Mouse (Mus musculus) common myeloid progenitor, adult 5-6 weeks (primary cell): Measurements from ENCODE around the gene Wdtc1. TPM values are rescaled to one million over a fixed set of nuclear protein-coding genes. Genes with fewer than 3 reads are reported as not detected.

Experiments
- ATAC-seq: replicated peaks from 2 replicates; pipeline ENCODE4 v1.8.0; 2016; ENCODE audit warnings: low read depth, mild to moderate bottlenecking, moderate TSS enrichment, inconsistent platforms; ENCODE audit not compliant: poor library complexity, severe bottlenecking
- total RNA-seq: library from RNA; stranded (forward); fragments of 200-1000, 187-1606 nt; gene quantifications from 2 replicates; pipeline ENCODE4 v1.2.3, GENCODE M21; 2017

Gene Wdtc1
- total RNA-seq, 1 experiment from 2014 or later = 12.6 TPM

DNA sequence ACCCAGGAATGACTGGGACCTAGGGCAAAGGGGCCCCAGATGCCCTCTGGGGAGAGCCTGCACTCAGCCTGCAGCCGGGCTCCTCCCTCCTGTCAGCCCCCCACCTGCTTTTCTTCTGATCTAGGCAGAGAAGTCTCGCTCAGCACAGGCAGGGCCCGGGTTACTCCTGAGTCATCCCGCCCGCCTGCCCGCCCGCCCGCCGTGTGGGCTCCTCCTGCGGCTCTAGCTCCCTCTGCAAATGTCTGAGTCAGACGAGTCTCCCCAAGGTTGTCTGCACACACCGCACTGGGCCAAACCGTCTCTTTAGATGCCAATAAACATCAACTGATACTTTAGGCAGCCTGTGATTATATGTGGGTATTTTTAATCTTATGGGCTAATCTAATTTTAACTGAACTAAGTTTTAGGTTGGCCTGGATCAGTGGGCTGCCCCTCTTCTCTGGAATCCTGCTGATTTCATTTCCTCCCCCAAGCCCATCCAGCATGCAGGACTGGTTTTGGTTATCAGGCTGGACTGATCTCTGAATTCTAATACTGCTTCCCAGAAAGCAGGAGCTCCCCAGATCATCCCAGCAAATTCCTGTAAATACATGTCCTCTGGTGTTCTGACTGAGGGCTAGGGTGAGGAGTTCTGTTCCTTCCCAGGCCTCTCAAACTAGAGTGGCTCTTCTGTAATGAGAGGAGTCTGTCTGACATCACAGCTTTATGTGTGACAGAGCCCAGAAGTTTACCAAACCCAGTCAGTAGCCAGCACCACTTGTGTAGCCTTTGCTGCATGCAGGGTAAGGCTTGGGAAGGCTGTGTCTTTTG is 25.2 kb upstream of the Wdtc1 start:
- peak; percentile 68 for ATAC-seq

- ATAC-seq = peak; percentile 27; the same call in 1 of the 2 replicates
These were observed 22.7 kb upstream of the Wdtc1 start for GRCm38 (mm10) chr4:133375812-133376577.

DNA sequence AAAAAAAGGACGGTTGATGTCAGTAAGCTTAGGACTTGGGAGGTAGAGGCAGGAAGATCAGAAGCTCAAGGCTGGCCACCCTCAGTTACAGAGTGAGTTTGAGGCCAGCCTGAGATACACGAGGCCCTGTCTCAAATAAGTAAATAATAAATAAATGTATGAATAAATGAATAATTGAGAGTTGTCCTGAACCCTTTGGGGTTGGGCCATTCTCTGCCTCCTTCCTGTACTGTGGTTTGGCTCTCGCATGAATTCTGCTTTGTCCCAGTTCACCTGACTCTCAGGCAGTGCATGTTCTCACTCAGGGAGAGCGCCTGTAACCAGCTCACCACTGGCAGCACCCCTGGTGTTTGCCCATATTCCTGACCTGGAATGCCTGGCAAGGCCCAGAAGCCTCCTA is 20.7 kb upstream of the Wdtc1 start:
- no peak for ATAC-seq

GRCm38 (mm10) chr4:133372278-133372665 is 19.0 kb upstream of the Wdtc1 start:
- ATAC-seq = no peak

- no peak for ATAC-seq
These were observed 18.5 kb upstream of the Wdtc1 start for GRCm38 (mm10) chr4:133371621-133372277.

GRCm38 (mm10) chr4:133370298-133371274 is 17.3 kb upstream of the Wdtc1 start:
- ATAC-seq = no peak

DNA sequence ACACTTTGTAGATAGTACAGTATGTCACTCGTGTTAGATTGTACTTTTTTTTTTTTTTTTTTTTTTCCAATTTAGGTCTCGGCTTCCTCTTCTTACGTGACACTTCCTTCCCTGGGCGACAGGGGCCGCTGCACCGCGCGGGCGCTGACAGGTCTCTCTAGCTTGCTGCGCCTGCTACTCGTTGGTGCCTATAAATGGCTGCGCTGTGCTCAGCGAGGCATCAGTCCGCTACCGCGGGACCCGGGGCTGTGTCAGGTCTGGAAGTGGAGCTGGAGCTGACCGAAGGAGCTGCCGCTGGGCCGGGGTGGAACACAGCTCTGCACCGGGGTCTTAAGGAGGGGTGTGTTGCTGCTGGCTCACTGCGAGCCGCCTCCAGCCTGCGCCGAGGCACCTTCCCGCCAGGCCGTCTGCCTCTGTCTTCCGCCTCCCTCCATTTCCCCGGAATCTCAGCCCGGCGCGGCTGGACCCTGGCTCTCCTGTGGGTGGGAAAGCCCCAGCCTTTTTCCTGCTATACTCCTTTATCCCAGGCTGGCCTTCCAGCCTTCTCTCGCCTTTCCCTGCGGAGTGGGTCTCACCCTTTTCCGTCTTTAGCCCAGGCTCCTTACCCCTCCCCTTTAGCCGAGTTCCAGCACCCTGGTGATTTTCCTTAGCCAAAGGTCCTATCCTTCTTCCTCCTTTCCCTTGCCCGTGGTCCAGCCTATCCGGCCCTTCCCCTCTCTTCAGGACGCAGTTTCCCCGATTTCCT is 16.4 kb upstream of the Wdtc1 start, which contains the start of gene Slc9a1:
Gene Slc9a1 (plus strand): TSS at position 154 of the 745 bp plus-strand sequence.
- ATAC-seq = peak; percentile 95

- ATAC-seq = no peak
These were observed 1.4 kb upstream of the Wdtc1 start for GRCm38 (mm10) chr4:133354641-133355040.

DNA sequence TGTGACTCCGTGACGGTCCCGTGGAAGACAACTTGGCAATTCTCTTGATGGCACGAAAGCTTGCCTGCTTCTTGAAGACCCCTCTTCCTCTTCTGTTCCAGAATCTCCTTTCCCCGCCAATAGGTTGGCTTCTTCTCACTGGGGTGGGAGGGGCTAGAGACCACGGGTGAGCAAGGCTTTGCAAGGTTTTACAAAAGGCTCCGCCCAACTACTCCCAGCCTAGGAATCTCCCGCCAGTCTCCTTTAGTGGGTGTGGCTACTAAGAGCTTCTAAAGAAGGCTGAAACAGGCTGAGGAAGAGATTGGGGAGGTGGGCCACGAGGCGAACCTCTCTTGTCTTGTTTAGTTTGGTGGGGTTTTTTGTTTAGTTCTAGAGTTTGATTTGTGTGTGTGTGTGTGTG is 484 bp downstream of the Wdtc1 start:
- ATAC-seq = no peak

GRCm38 (mm10) chr4:133348051-133348775 is 5.1 kb downstream of the Wdtc1 start:
- no peak for ATAC-seq

- ATAC-seq = peak; percentile 38
These were observed 5.7 kb downstream of the Wdtc1 start for GRCm38 (mm10) chr4:133347624-133348023.

DNA sequence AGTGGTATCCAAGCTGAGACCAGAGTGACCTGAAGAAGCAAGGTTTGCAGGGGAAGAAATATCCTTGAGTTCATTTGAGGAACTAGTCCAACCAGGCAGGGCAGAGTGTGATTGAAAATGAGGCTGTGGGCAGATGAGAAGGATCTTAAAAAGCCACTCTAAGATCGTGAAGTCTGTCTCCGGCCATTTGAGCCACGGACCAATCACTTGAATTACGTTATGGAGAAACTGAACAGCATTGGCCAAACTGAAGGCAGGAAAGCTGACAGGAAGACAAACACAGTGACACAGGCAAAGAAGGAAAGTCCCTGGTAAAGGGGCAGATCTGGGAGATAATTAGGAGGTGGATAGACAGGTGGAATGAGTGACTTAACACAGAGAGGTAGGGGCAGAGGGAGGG is 6.7 kb downstream of the Wdtc1 start:
- ATAC-seq = peak; percentile 33

DNA sequence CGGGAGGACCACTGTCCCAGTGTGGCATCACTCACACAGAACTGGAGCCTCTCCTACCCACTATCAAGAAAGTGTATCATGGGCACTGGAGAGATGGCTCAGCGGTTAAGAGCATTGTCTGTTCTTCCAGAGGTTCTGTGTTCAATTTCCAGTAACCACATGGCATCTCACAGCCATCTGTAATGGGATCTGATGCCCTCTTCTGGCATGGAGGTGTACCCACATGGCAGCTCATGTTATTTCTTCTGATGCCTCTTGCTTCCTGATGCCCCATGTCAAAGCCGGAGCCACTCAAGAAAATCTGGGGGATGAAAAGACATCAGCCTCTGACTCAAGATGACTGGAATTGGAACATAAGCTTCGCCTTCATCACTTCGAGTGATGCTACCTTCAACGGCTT is 7.6 kb downstream of the Wdtc1 start:
- ATAC-seq = no peak

DNA sequence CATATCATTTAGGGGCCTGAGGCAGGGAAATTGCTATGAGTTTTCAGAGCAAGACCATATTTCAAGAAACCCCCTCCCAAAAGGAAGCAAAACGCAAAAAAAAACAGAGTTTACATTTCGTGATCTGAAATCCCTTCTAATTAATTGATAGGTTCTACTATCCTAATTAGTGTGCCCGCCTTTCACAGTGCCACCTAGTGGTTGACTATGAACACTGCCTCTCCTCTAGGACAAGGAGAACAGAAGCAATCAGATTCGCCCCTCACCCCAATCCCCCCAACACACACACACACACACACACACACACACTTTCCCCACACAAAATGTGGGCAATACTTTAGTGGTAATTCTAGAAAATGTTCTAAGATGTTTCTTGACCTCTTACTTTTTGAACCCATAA is 9.2 kb downstream of the Wdtc1 start:
- no peak; the same call in 1 of the 2 replicates for ATAC-seq

DNA sequence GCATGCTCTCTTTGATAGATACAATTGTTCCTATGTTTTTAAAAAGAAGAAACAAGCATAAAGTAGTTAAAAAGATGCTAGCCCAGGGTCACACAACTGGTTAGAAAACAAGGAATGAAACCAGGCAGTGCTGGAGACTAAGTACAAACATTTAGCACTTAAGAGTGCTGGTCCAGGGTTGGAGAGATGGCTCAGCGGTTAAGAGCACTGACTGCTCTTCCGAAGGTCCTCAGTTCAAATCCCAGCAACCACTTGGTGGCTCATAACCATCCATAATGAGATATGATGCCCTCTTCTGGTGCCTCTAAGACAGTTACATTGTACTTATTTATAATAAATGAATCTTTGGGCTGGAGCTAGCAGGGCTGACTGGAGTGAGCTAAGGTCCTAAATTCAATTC is 13.1 kb downstream of the Wdtc1 start:
- no peak for ATAC-seq

GRCm38 (mm10) chr4:133339148-133339749 is 14.0 kb downstream of the Wdtc1 start:
- ATAC-seq = peak; percentile 97

DNA sequence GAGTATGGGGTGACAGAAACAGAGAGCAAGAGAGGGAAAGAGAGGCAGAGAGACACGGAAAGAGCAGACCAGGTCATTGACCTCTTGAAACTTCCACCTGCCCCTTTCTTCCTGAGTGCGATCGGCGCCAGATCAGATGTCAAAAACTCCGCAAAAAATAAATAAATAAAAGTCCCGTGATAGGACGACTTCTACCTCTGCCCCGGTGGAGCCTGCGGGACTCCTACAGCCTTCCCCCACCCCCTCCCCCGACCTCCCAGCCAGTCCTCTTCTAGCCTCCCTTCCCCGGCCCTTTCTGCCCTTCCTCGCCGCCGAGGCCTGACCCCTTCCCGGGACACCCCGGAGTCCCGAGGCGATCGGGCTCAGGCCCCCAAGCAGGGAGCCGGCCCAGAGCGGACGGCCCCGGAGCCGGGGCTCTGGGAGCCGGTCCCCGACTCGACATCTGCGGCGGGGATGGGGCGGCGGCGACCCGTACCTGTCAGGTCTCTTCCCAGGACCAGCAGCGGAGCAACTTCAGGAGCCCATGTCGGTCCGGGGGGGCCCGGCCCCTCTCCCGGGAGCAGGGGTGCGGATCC is 14.7 kb downstream of the Wdtc1 start:
- no peak for ATAC-seq
